Mouse (Mus musculus) forelimb bud, embryonic 11.5 days (tissue): ENCODE measurements around the gene BC107364.
"Not testable (repeated sequence)": the region's sequence is repeated elsewhere in the genome, so short reads cannot be mapped to it uniquely, and the experiment has no call there.

ENCODE experiments used
- DNase-seq: peaks from one replicate; pipeline ENCODE4 v3.0.0-alpha.2; 2012; ENCODE audit warnings: low read depth, low spot score

The BC107364 gene

GRCm38 (mm10) chr3:96486064-96486827, 34.1 kb upstream of the BC107364 start:
- not testable (repeated sequence) for DNase-seq

DNA sequence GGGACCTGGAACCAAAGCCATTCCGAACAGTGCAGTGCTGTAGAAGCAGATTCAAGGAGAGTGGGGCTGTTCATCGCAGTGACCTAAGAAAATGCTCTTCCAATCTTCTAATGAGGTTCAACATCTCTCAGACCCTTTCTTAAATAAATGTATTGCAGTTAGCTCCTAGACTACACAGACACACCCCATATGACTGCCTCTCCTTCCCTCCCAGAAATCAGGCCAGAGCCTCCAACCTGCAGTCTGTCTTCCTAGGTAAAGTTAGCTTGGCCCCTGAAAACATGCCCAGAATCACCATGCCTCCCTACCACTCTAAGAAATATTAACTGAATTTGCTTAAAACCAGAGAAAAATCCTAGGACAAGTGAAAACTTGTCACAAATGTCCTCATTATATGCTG, 33.3 kb upstream of the BC107364 start:
- no peak for DNase-seq

- no peak for DNase-seq
Measured at GRCm38 (mm10) chr3:96484921-96485320, 32.8 kb upstream of the BC107364 start.

GRCm38 (mm10) chr3:96483946-96484345, 31.8 kb upstream of the BC107364 start:
- DNase-seq: no peak

- DNase-seq: not testable (repeated sequence)
Measured at GRCm38 (mm10) chr3:96483044-96483443, 30.9 kb upstream of the BC107364 start.

- DNase-seq: no peak
Measured at GRCm38 (mm10) chr3:96482451-96482850, 30.3 kb upstream of the BC107364 start.

- DNase-seq: no peak
Measured at GRCm38 (mm10) chr3:96481856-96482255, 29.8 kb upstream of the BC107364 start.

- no peak for DNase-seq
Measured at GRCm38 (mm10) chr3:96480684-96481270, 28.7 kb upstream of the BC107364 start.

DNA sequence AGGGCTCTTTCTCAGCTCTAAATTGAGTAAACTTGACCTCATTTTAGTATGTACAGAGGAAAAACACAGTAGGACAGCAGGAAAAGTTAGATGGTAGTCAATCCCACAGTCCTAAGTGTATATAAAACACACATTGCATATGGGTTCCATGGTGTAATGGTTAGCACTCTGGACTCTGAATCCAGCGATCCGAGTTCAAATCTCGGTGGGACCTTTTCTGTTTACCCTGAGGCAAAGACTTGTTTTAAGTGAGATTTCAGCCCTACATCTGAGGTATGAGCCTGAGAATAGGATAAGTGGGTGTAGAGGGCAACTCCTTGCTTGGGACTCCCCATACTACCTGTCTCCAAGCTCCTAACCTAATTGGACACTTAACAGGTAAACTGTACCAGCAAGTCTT, 27.1 kb upstream of the BC107364 start:
- no peak for DNase-seq

DNA sequence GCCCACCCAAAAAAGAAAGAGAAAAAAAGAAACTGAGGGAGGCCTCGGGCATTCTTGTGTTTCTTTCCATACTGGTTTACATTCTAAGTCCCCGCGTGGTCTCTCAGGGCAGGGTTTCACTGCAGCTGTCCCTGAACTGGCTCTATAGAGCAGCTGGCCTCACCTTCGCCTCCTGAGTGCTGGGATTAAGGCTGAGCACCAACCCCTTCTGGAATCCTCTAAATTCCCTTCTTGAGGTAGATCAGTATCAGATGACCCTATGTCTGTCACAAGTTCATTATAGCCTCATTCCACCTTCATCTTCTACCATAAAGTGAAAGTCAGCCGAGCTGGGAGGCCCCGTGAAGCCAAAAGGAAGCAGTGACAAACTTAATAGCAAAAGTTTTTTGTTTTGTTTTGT, 25.5 kb upstream of the BC107364 start:
- DNase-seq: no peak

GRCm38 (mm10) chr3:96477084-96477483, 25.0 kb upstream of the BC107364 start:
- DNase-seq: no peak

- no peak for DNase-seq
Measured at GRCm38 (mm10) chr3:96474909-96475655, 23.0 kb upstream of the BC107364 start.

- not testable (repeated sequence) for DNase-seq
Measured at GRCm38 (mm10) chr3:96473556-96473955, 21.4 kb upstream of the BC107364 start.

DNA sequence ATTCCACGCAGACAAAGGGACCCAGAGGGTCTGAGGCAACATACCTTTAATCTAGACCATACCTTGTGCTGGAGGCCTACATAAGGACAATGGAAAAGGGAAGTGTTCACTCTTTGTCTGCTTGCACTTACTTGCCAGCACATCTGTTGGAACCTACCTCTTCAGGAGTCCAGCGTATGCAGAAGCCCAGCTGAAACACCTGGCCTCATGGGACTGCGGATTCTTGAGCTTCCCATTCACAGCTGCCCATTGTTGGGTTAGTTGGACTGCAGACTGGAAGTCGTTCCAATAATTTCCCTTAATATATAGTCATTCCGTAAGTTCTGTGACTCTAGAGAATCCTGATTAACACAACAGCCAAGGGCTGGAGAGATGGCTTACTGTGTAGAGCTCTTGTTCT, 20.0 kb upstream of the BC107364 start:
- no peak for DNase-seq

- DNase-seq: no peak
Measured at GRCm38 (mm10) chr3:96469626-96470025, 17.5 kb upstream of the BC107364 start.

DNA sequence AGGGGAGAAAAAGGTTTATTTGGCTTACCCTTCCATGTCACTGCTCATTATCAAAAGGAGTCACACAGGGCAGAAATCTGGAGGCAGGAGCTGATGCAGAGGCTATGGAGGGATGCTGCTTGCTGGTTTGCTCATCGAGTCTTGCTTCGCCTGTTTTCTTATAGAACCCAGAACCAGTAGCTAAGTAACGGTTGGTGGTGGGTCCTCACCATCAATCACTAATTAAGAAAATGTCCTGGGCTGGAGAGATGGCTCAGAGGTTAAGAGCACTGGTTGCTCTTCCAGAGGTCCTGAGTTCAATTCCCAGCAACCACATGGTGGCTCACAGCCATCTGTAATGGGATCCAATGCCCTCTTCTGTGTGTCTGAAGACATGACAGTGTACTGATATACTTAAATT, 16.2 kb upstream of the BC107364 start:
- DNase-seq: not testable (repeated sequence)

- no peak for DNase-seq
Measured at GRCm38 (mm10) chr3:96467641-96468040, 15.5 kb upstream of the BC107364 start.

DNA sequence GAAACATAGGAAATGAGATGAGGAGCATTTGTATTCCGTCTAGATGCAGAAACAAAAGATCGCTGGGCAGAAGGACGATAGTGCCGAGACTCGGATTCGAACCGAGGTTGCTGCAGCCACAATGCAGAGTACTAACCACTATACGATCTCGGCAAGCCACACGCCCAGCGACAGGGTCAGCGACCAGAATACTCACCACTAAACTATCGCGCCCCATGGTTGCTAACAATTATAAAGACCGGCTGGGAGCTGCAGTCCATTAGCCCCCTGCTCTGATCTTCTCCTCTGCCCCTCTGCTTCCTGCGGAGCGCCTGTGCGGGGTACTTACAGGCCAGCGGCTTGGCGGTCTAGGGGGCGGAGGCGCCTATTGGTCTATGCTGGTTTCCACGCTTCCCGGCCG, 11.8 kb upstream of the BC107364 start:
- peak; percentile 62 for DNase-seq

DNA sequence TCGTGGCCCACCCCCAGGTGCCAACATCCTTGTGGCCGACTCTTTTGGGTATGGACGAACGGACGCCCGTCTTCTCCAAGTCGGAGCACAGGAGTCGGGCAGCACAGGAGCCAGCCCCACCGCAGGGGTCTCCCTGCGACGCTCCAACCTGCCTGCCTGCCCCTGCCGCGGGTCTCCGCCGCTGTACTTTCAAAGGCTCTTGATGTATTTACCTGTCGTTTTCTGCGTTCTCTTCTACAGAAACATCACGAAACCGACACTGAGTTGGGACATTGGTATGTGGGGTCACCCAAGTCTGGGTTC, 8.4 kb upstream of the BC107364 start:
- not testable (repeated sequence) for DNase-seq

- not testable (repeated sequence) for DNase-seq
Measured at GRCm38 (mm10) chr3:96459757-96460567, 7.9 kb upstream of the BC107364 start.

GRCm38 (mm10) chr3:96458886-96459439, 6.9 kb upstream of the BC107364 start:
- not testable (repeated sequence) for DNase-seq

GRCm38 (mm10) chr3:96458008-96458407, 5.9 kb upstream of the BC107364 start:
- DNase-seq: not testable (repeated sequence)
